Mouse (Mus musculus): ENCODE results near the gene Ugcg. TPM values are rescaled to one million over a fixed set of nuclear protein-coding genes. Genes with fewer than 3 reads are reported as not detected.

Gene Ugcg
- total RNA-seq, 2 experiments from 2014 or later = 37.4 to 90.4 TPM

GRCm38 (mm10) chr4:59224889-59225288, 35.8 kb downstream of the Ugcg start:
- ATAC-seq (replicated peaks; ENCODE audit: poor library complexity) = peak; percentile 78

DNA sequence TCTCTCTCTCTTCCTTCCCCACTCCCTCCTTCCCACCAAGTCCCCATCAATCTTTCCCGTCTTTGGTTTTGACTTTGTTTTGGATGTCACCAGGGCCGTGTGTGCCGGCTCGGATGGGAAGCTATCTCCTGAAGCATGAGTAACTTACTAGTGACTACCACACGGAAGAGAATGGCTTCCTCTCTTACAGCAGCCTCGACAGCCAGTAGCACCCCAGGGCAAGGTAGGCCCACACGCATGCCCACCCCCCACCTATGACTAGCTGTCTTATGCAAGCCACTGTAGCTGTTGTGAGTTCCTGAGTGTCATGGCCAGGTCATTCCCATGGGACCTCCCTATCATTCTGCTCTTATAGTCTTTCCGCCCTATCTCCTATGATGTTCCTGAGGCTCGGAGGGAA, 38.0 kb downstream of the Ugcg start:
- no peak for ATAC-seq (replicated peaks; ENCODE audit: poor library complexity)

- no peak for ATAC-seq (replicated peaks; ENCODE audit: poor library complexity)
Measured at GRCm38 (mm10) chr4:59228951-59229350, 39.9 kb downstream of the Ugcg start.

GRCm38 (mm10) chr4:59231266-59232055, 42.4 kb downstream of the Ugcg start:
- no peak for ATAC-seq (replicated peaks; ENCODE audit: poor library complexity)

DNA sequence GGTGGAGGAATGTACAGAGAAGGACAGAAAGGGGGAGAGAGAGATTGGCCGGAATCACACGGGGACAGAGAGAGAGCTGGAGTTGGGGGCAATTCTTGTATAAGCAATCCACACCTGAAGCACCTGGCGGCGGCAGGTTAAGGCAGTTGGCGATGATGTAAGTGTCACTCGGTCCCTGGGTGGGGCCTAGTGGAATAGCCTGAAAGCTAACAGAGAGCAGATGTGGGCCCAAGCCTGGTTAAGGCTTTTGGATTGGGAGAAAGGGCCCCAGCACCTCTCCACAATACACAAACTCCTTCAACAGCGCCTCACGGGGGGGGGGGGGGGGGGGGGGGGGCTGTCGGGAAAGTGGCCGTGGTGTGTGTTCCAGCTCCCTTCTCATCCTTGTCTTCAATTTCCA, 45.0 kb downstream of the Ugcg start:
- peak; percentile 7; the same call in 1 of the 2 replicates for ATAC-seq (replicated peaks; ENCODE audit: poor library complexity)

DNA sequence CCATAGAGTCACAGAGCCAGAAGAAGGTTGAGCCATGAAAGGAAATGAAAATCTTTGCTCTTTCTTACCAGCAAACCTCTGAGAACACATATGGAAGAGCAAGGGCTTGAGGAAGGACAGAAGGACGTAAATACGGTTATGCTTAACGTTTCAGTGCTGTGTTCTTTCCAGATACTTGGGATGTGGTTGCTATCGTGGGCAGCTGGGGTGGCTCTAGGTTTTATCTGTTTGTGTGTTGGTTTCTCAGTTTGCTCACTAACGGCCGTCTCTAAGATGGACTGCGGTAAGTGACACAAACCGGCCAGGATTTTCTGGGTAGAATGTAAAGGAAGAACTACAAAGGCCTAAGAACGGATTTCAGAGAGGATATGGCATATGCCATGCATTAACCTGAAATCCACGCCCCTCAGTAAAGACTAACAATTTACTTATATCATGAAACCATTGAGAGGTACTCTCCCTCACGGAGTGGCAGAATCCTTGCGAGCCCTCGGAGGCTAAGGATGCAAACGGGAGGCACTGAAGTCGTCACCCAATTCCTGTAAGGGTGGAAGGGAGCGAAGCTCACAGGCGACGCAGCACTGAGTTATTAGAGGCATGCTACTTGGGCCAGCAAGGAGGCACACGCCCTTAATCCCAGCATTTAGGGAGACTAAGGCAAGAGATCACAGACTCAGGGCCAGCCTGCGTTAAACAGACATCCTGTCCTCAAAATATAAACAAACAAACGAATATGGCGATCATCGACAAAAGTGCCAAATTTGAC, 45.6 kb downstream of the Ugcg start:
- peak; percentile 79 for ATAC-seq (replicated peaks; ENCODE audit: poor library complexity)

GRCm38 (mm10) chr4:59236362-59236761, 47.3 kb downstream of the Ugcg start:
- no peak for ATAC-seq (replicated peaks; ENCODE audit: poor library complexity)

GRCm38 (mm10) chr4:59238641-59239311, 49.7 kb downstream of the Ugcg start:
- peak; percentile 78 for ATAC-seq (replicated peaks; ENCODE audit: poor library complexity)

GRCm38 (mm10) chr4:59239312-59239728, 50.3 kb downstream of the Ugcg start:
- no peak for ATAC-seq (replicated peaks; ENCODE audit: poor library complexity)

DNA sequence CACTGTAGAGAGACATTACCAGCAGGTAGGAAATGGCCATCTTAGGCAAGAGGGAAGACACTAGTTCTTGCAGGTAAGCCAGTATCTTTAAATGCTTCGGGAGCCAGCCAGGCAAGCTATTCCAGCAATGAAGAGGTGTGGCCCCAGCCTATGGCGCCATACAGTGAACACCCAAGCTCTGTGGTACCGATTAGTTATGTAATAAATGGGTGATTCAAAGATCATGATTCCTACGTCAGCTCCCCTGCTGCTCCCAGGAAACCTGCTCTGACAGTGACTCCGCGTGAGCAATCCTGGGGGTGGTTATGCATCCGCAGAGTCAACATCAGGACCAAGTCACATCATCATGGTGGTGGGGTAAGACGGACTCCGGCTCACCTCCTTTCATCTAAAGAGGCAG, 51.1 kb downstream of the Ugcg start:
- ATAC-seq (replicated peaks; ENCODE audit: poor library complexity) = no peak

DNA sequence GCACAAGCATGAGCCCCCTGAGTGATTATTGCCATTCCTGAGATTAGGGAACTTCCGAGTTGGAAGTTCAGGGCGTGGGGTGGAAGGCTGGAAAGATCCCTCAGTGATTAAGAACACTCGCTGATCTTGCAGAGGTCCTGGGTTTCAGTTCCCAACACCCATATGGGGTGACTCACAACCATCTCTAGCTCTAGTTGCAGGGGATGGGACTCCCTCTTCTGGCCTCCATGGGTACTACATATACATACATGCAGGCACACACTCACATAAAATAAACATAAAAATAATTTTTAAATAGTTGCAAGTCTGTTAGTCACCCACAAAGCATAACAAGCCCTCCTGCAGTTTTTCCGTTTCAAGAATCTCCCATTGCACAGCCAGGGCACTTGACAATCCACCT, 52.0 kb downstream of the Ugcg start:
- ATAC-seq (replicated peaks; ENCODE audit: poor library complexity) = no peak

DNA sequence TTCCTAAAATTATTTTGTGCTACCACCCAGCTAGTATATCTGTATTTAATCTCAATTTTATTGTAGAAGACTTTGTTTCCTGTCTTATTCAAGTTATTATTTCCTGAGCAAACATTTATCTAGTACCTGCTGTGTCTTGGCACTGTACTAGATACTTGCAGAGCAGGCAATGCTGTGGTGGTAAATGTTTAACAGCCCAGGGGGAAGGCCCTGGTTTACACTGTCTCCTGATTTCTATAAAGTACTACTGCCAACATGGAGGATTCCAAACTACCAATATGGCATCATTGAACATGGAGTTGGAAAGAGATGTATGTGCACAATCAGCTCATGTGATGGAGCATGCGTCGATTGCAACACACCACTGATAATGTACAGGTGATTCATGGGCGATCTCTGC, 53.2 kb downstream of the Ugcg start:
- ATAC-seq (replicated peaks; ENCODE audit: poor library complexity) = no peak

GRCm38 (mm10) chr4:59243802-59244493, 54.9 kb downstream of the Ugcg start:
- peak; percentile 9; the same call in 1 of the 2 replicates for ATAC-seq (replicated peaks; ENCODE audit: poor library complexity)

DNA sequence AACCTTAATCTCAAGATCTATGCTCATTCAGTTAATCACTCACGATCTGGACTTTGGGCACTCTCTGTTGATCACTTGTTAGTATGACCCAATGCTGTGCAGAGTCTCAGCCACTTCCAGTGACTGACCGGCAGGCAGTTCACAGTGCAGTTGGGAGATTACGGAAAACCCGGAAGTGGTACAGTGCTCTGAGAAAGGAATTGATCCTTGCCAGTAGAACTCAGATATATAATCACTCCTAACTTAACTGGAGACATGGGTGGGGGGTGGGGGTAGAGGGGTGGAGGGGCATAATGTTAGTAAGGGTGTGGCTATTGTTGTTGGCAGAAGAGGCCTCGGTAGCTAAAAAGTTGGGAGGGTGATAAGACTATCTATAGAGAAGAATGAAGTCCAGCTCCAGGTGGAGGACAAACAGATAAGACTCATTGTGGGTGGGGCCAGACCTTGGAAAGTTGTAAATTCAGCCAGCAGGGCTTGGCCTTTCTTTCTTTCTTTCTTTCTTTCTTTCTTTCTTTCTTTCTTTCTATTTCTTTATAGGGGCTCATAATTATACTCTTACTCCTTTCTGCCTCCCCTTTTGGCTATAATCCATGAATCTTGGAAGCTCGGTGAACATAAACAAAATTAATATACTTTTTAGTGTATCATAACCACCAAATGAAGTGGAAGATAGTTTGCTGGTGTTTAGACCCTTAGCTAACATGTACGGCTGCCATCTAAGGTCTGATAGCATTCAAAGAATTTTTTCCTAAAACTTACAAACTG, 55.9 kb downstream of the Ugcg start:
- ATAC-seq (replicated peaks; ENCODE audit: poor library complexity) = peak; percentile 56

- peak; percentile 5; the same call in 1 of the 2 replicates for ATAC-seq (replicated peaks; ENCODE audit: poor library complexity)
Measured at GRCm38 (mm10) chr4:59245776-59246175, 56.7 kb downstream of the Ugcg start.

GRCm38 (mm10) chr4:59247545-59247944, 58.5 kb downstream of the Ugcg start:
- ATAC-seq (replicated peaks; ENCODE audit: poor library complexity) = peak; percentile 67

DNA sequence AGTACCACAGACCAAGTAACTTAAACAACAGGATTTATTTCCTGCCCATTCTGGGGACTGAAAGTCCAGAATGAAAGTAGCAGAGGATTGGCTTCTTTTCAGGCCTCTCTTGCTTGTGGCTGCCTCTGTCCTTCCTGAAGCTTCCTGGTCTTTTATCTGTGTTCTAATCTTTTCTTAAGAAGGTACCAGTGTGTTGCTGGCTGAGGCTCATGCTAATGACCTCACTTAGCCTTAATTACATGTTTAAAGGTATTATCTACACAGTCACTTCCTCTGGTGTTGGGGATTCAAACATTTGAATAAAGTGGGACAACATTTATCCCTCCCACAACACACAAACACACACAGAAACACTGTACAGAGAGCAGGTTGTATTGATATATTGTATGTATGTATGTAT, 59.0 kb downstream of the Ugcg start:
- ATAC-seq (replicated peaks; ENCODE audit: poor library complexity) = peak; percentile 15; the same call in 1 of the 2 replicates

DNA sequence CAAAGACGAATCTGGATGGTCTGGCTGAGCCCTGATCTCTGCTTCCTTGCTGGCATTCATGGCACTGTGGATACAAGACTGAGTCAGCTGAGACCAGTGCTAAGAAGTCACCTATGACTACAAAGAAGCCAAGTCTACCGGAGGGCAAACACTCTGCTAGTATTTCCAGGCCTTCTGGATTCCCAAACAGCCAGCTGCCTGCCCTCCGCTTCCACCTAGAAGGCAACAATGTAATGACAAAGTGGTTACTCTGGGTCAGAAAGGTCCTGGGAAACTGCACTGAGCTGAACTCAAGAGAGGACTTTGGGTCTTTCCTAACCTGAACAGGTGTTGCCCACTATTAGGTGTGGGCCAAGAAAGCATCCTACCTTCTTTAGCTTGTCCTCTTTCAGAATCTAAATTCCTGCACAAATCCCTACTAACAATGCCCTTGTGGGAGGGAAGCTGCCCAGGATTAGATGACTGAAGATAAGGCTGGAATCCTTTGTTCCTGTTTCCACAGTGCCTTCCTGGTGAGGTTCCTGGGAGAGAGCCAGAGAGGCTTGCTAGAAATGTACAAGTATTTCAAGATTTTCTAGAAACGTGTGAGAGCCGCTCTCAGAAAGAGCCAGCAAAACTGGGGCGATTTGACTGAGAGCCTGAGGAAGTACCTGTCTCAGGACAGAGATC, 63.5 kb downstream of the Ugcg start:
- no peak for ATAC-seq (replicated peaks; ENCODE audit: poor library complexity)

DNA sequence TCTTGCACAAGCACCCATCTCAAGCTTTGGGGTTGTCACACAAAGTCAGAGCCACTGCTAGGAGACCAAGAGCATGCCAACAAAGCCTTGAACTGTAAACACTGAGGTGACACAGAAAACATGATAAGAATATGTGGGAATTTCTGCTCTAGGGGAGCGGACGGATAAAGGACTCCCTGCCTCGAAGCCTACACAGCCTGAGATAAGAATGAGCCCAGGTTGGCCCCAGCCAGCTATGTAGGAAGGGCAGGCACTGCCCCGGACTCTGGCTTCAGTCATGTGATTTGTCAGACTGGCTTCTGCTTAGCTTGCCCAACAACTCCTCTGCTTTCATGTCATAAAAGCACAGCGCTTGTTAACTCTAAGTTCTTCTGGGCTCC, 64.0 kb downstream of the Ugcg start:
- ATAC-seq (replicated peaks; ENCODE audit: poor library complexity) = peak; percentile 30

DNA sequence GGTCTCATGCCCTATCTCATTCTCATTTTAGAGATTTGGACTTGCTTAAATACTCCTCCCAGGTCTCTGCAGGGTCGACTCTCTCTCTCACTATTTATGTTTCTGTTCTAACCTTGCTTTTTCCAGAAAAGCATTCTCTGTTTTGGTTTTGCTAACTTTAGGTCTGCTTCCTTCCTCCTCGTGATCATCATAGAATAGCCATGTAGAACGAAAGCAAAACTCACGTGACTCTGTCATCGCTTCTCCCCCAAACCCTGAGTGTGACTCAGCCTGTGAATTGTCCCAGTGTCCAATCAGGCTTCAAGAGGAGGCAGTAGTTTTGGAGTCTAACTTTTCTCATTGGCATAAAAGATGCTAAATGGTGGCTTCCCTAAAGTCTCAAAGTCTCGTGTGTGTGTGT, 65.3 kb downstream of the Ugcg start:
- peak; percentile 69 for ATAC-seq (replicated peaks; ENCODE audit: poor library complexity)

Measured in megakaryocyte progenitor cell, adult 5-6 weeks (primary cell).